Mouse (Mus musculus): Measurements from ENCODE around the gene Plvap.

Plvap gene

GRCm38 (mm10) chr8:71468001-71468400, 43.6 kb downstream of the Plvap start:
- DNase-seq (ENCODE audit: low read depth in 2 of 2, low spot score in 2 of 2): no peak

- no peak for DNase-seq (ENCODE audit: low read depth in 2 of 2, low spot score in 2 of 2)
Observed at GRCm38 (mm10) chr8:71467201-71467600, 44.4 kb downstream of the Plvap start.

GRCm38 (mm10) chr8:71466198-71466597, 45.4 kb downstream of the Plvap start:
- DNase-seq (ENCODE audit: low read depth in 2 of 2, low spot score in 2 of 2): no peak

- DNase-seq (ENCODE audit: low read depth in 2 of 2, low spot score in 2 of 2): no peak
Observed at GRCm38 (mm10) chr8:71465733-71466132, 45.8 kb downstream of the Plvap start.

GRCm38 (mm10) chr8:71464513-71465500, 46.7 kb downstream of the Plvap start, which contains the start of gene Mrpl34:
Gene Mrpl34, plus strand, starts transcription at chr8:71464959.
- DNase-seq (ENCODE audit: low read depth in 2 of 2, low spot score in 2 of 2): peak; percentile 99

GRCm38 (mm10) chr8:71463188-71464033, 48.1 kb downstream of the Plvap start, which contains the start of gene Abhd8:
Gene Abhd8, minus strand, starts transcription at chr8:71463655.
- peak; percentile 79 to 86 for DNase-seq (ENCODE audit: low read depth in 2 of 2, low spot score in 2 of 2)

GRCm38 (mm10) chr8:71462786-71463185, 48.8 kb downstream of the Plvap start:
- peak; percentile 88 to 92 for DNase-seq (ENCODE audit: low read depth in 2 of 2, low spot score in 2 of 2)

GRCm38 (mm10) chr8:71462191-71462590, 49.4 kb downstream of the Plvap start:
- DNase-seq (ENCODE audit: low read depth in 2 of 2, low spot score in 2 of 2): no peak

GRCm38 (mm10) chr8:71461152-71461840, 50.3 kb downstream of the Plvap start:
- no peak for DNase-seq (ENCODE audit: low read depth in 2 of 2, low spot score in 2 of 2)

GRCm38 (mm10) chr8:71460716-71461115, 50.8 kb downstream of the Plvap start:
- no peak for DNase-seq (ENCODE audit: low read depth in 2 of 2, low spot score in 2 of 2)

- no peak for DNase-seq (ENCODE audit: low read depth in 2 of 2, low spot score in 2 of 2)
Observed at GRCm38 (mm10) chr8:71457659-71458270, 53.8 kb downstream of the Plvap start.

GRCm38 (mm10) chr8:71456906-71457305, 54.6 kb downstream of the Plvap start:
- DNase-seq (ENCODE audit: low read depth in 2 of 2, low spot score in 2 of 2): no peak

- no peak for DNase-seq (ENCODE audit: low read depth in 2 of 2, low spot score in 2 of 2)
Observed at GRCm38 (mm10) chr8:71454668-71455067, 56.9 kb downstream of the Plvap start.

- no peak for DNase-seq (ENCODE audit: low read depth in 2 of 2, low spot score in 2 of 2)
Observed at GRCm38 (mm10) chr8:71452669-71453068, 58.9 kb downstream of the Plvap start.

GRCm38 (mm10) chr8:71451777-71452176, 59.8 kb downstream of the Plvap start:
- DNase-seq (ENCODE audit: low read depth in 2 of 2, low spot score in 2 of 2): no peak

- no peak for DNase-seq (ENCODE audit: low read depth in 2 of 2, low spot score in 2 of 2)
Observed at GRCm38 (mm10) chr8:71451337-71451736, 60.2 kb downstream of the Plvap start.
